Mouse (Mus musculus) hindbrain, embryonic 15.5 days (tissue): ENCODE measurements around the gene Exoc4. TPM values are rescaled to one million over a fixed set of nuclear protein-coding genes. Genes with fewer than 3 reads are reported as not detected.

Experiments
- ATAC-seq: fragments of 200-750 bp; cut with Nextera tagmentation; 2 replicates; pipeline ENCODE4 v1.8.0; 2017; ENCODE audit warnings: low read depth, moderate number of reproducible peaks, moderate TSS enrichment; ENCODE audit not compliant: low FRiP score
- H3K27ac ChIP-seq: fragments of 300-500 bp; sonication (generic); replicated peaks from 2 replicates; pipeline ENCODE4 v1.5.1; 2015; ENCODE audit warnings: mild to moderate bottlenecking, inconsistent platforms
- H3K27me3 ChIP-seq: fragments of 300-500 bp; sonication (generic); 2 replicates; pipeline ENCODE4 v1.6.1; 2015; ENCODE audit warnings: control low read depth, inconsistent platforms
- H3K36me3 ChIP-seq: fragments of 300-500 bp; sonication (generic); 2 replicates; pipeline ENCODE4 v1.6.1; 2015; ENCODE audit warnings: control low read depth, inconsistent platforms
- H3K4me1 ChIP-seq: fragments of 300-500 bp; sonication (generic); replicated peaks from 2 replicates; pipeline ENCODE4 v1.6.1; 2015; ENCODE audit warnings: control low read depth, inconsistent platforms
- H3K4me2 ChIP-seq: fragments of 300-500 bp; sonication (generic); 2 replicates; pipeline ENCODE4 v1.6.1; 2015; ENCODE audit warnings: moderate library complexity, mild to moderate bottlenecking, inconsistent platforms
- H3K4me3 ChIP-seq: fragments of 300-500 bp; sonication (generic); 2 replicates; pipeline ENCODE4 v1.5.1; 2015; ENCODE audit warnings: mild to moderate bottlenecking, inconsistent platforms
- H3K9ac ChIP-seq: fragments of 300-500 bp; sonication (generic); 2 replicates; pipeline ENCODE4 v1.6.1; 2015; ENCODE audit warnings: inconsistent platforms
- H3K9me3 ChIP-seq: fragments of 300-500 bp; sonication (generic); 2 replicates; pipeline ENCODE4 v1.6.1; 2016; ENCODE audit warnings: control low read depth, inconsistent platforms
- whole genome bisulfite sequencing: fragments of 180-500 bp; shearing (Covaris S2); methylation state at CpG from one replicate; pipeline ENCODE4 v1.1.7; 2015; 5-methylcytosine and 5-hydroxymethylcytosine counted together
- polyA plus RNA-seq: library from polyadenylated mRNA; unstranded; fragments of >200 nt; fragmentation: Nextera tagmentation; extraction: Ambion mirVana; gene quantifications from 2 replicates; pipeline ENCODE4 v1.2.1, GENCODE M21; 2015

Gene Exoc4
- polyA plus RNA-seq, 1 experiment from 2014 or later, result 49.6 TPM

GRCm38 (mm10) chr6:33976576-33976975 is 727.7 kb downstream of the Exoc4 start:
- Histone ChIP-seq H3K4me2 (no peak overlapping the region), H3K36me3 (no peaks in the 10 kb centered on the region), H3K27ac (peak overlapping the region; percentile 64; the same call in 1 of the 2 replicates), H3K27me3 (no peaks in the 10 kb centered on the region), H3K9ac (no peak overlapping the region), H3K4me1 (peaks cover 19% of the 10 kb centered on the region), H3K9me3 (no peaks in the 10 kb centered on the region), H3K4me3 (no peak overlapping the region)
- WGBS, result 69% methylated on average over 10 of the region's 10 CpGs
- no peak for ATAC-seq

- Histone ChIP-seq H3K27me3 (no peaks in the 10 kb centered on the region), H3K4me2 (no peak overlapping the region; the same call in 1 of the 2 replicates), H3K4me1 (peaks cover 19% of the 10 kb centered on the region), H3K9ac (no peak overlapping the region), H3K36me3 (no peaks in the 10 kb centered on the region), H3K9me3 (no peaks in the 10 kb centered on the region), H3K27ac (peak overlapping the region; percentile 64), H3K4me3 (no peak overlapping the region)
- peak; percentile 25 for ATAC-seq
- WGBS, result 27% methylated on average over 4 of the region's 4 CpGs
These were observed 728.6 kb downstream of the Exoc4 start for GRCm38 (mm10) chr6:33977448-33977847.

GRCm38 (mm10) chr6:33977880-33978279 is 729.0 kb downstream of the Exoc4 start:
- Histone ChIP-seq H3K4me1 (peaks cover 19% of the 10 kb centered on the region), H3K9me3 (no peaks in the 10 kb centered on the region), H3K4me2 (no peak overlapping the region; the same call in 1 of the 2 replicates), H3K36me3 (no peaks in the 10 kb centered on the region), H3K9ac (no peak overlapping the region), H3K4me3 (no peak overlapping the region), H3K27ac (0 out of 2 replicates have a peak overlapping the region, but pooled peaks have one; percentile 64), H3K27me3 (no peaks in the 10 kb centered on the region)
- WGBS, result 52% methylated on average over 9 of the region's 9 CpGs
- ATAC-seq, result peak; percentile 71

GRCm38 (mm10) chr6:33982709-33983108 is 733.8 kb downstream of the Exoc4 start:
- Histone ChIP-seq H3K36me3 (no peaks in the 10 kb centered on the region), H3K9ac (no peak overlapping the region), H3K4me1 (peaks cover 7% of the 10 kb centered on the region), H3K27ac (no peak overlapping the region), H3K27me3 (no peaks in the 10 kb centered on the region), H3K4me3 (no peak overlapping the region), H3K4me2 (no peak overlapping the region), H3K9me3 (no peaks in the 10 kb centered on the region)
- 81% methylated on average over 9 of the region's 9 CpGs for WGBS
- ATAC-seq, result no peak

GRCm38 (mm10) chr6:33987132-33987531 is 738.2 kb downstream of the Exoc4 start:
- Histone ChIP-seq H3K4me2 (no peak overlapping the region), H3K9ac (no peak overlapping the region), H3K9me3 (no peaks in the 10 kb centered on the region), H3K4me3 (no peak overlapping the region), H3K36me3 (no peaks in the 10 kb centered on the region), H3K4me1 (peaks cover 6% of the 10 kb centered on the region), H3K27ac (no peak overlapping the region), H3K27me3 (no peaks in the 10 kb centered on the region)
- WGBS, result 70% methylated on average over 5 of the region's 5 CpGs
- no peak for ATAC-seq

- Histone ChIP-seq H3K27me3 (no peaks in the 10 kb centered on the region), H3K4me2 (peak overlapping the region; percentile 45), H3K9me3 (no peaks in the 10 kb centered on the region), H3K27ac (0 out of 2 replicates have a peak overlapping the region, but pooled peaks have one; percentile 14), H3K9ac (no peak overlapping the region), H3K4me1 (peaks cover 12% of the 10 kb centered on the region), H3K36me3 (no peaks in the 10 kb centered on the region), H3K4me3 (no peak overlapping the region)
- peak; percentile 81 for ATAC-seq
- WGBS, result 25% methylated on average over 24 of the region's 24 CpGs
These were observed 743.5 kb downstream of the Exoc4 start for GRCm38 (mm10) chr6:33992213-33993034.

GRCm38 (mm10) chr6:33993842-33994241 is 745.0 kb downstream of the Exoc4 start:
- ATAC-seq, result no peak
- no peaks in the 10 kb centered on the region for H3K9me3 ChIP-seq
- no peaks in the 10 kb centered on the region for H3K36me3 ChIP-seq
- H3K4me3 ChIP-seq, result no peak overlapping the region
- H3K4me1 ChIP-seq, result peaks cover 12% of the 10 kb centered on the region
- H3K9ac ChIP-seq, result no peak overlapping the region
- no peak overlapping the region for H3K4me2 ChIP-seq
- no peaks in the 10 kb centered on the region for H3K27me3 ChIP-seq
- H3K27ac ChIP-seq, result no peak overlapping the region
- WGBS, result 40% methylated on average over 6 of the region's 6 CpGs

GRCm38 (mm10) chr6:33998590-33998989 is 749.7 kb downstream of the Exoc4 start:
- Histone ChIP-seq H3K9ac (no peak overlapping the region), H3K4me3 (no peak overlapping the region), H3K9me3 (no peaks in the 10 kb centered on the region), H3K27ac (no peak overlapping the region), H3K4me2 (no peak overlapping the region), H3K4me1 (no peaks in the 10 kb centered on the region), H3K36me3 (no peaks in the 10 kb centered on the region), H3K27me3 (no peaks in the 10 kb centered on the region)
- ATAC-seq, result no peak
- WGBS, result 45% methylated on average over 4 of the region's 4 CpGs

- Histone ChIP-seq H3K27me3 (no peaks in the 10 kb centered on the region), H3K4me2 (no peak overlapping the region), H3K36me3 (no peaks in the 10 kb centered on the region), H3K4me3 (no peak overlapping the region), H3K4me1 (no peaks in the 10 kb centered on the region), H3K9me3 (no peaks in the 10 kb centered on the region), H3K9ac (no peak overlapping the region), H3K27ac (no peak overlapping the region)
- no peak for ATAC-seq
- WGBS, result 38% methylated on average over 7 of the region's 7 CpGs
These were observed 750.6 kb downstream of the Exoc4 start for GRCm38 (mm10) chr6:33999530-33999929.

GRCm38 (mm10) chr6:34000644-34001043 is 751.8 kb downstream of the Exoc4 start:
- no peak overlapping the region for H3K27ac ChIP-seq
- no peak overlapping the region for H3K9ac ChIP-seq
- no peaks in the 10 kb centered on the region for H3K27me3 ChIP-seq
- no peak for ATAC-seq
- 94% methylated on average over 7 of the region's 7 CpGs for WGBS
- H3K36me3 ChIP-seq, result no peaks in the 10 kb centered on the region
- no peak overlapping the region for H3K4me2 ChIP-seq
- H3K9me3 ChIP-seq, result no peaks in the 10 kb centered on the region
- H3K4me1 ChIP-seq, result no peaks in the 10 kb centered on the region
- no peak overlapping the region for H3K4me3 ChIP-seq

- no peak overlapping the region for H3K4me2 ChIP-seq
- ATAC-seq, result no peak
- H3K36me3 ChIP-seq, result no peaks in the 10 kb centered on the region
- no peak overlapping the region for H3K9ac ChIP-seq
- no peak overlapping the region for H3K27ac ChIP-seq
- WGBS, result 16% methylated on average over 1 of the region's 1 CpGs
- no peak overlapping the region for H3K4me3 ChIP-seq
- no peaks in the 10 kb centered on the region for H3K9me3 ChIP-seq
- H3K4me1 ChIP-seq, result no peaks in the 10 kb centered on the region
- H3K27me3 ChIP-seq, result no peaks in the 10 kb centered on the region
These were observed 754.1 kb downstream of the Exoc4 start for GRCm38 (mm10) chr6:34003033-34003432.

GRCm38 (mm10) chr6:34013469-34013868 is 764.6 kb downstream of the Exoc4 start:
- Histone ChIP-seq H3K4me1 (no peaks in the 10 kb centered on the region), H3K4me2 (no peak overlapping the region), H3K9me3 (no peaks in the 10 kb centered on the region), H3K4me3 (no peak overlapping the region), H3K9ac (no peak overlapping the region), H3K36me3 (no peaks in the 10 kb centered on the region), H3K27me3 (no peaks in the 10 kb centered on the region), H3K27ac (0 out of 2 replicates have a peak overlapping the region, but pooled peaks have one; percentile 32)
- no peak for ATAC-seq
- WGBS, result 68% methylated on average over 6 of the region's 6 CpGs
